Mouse (Mus musculus): ENCODE data around the gene Nceh1. TPM values are rescaled to one million over a fixed set of nuclear protein-coding genes. Genes with fewer than 3 reads are reported as not detected.

Nceh1 gene
- polyA plus RNA-seq, 1 experiment from 2014 or later = 5.6 TPM

DNA sequence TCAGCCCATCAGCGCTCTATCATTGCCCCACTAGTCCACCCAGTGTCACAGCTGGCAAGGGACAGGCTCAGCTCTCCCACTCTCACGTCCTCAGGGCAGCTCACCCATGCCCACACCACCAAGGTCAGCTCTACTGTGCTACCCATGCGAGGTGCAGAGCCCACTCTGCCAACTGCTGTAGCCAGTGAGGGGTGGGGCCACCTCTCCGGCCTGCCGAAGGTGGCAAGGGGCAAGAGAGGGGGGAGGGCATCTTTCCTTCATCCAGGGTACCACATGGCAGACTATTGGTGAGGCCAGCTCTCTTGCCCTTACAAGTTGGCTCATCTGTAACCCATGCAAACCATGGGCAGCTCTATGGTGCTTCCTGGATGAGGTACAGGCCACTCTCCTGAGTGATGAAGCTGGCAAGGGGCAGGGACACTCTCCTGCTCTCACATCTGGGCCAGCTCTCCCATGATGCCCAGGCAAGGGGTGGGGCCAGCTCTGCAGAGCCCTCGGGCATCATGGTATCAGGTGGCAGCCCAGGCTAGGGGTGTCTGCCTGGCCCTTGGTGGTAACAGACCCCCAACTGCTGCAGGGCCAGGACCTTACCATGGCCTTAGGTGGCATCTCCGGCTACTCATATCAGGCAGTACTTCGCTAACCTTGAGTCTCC lies 12.9 kb downstream of the Nceh1 start:
- no peak overlapping the region for H3K4me2 ChIP-seq (replicated peaks)
- 91% methylated on average over 8 of the region's 8 CpGs for WGBS
- peak; percentile 29; the same call in 1 of the 2 replicates for ATAC-seq (ENCODE audit: low FRiP score, low read depth)
- no peaks in the 10 kb centered on the region for H3K9me3 ChIP-seq
- no peak overlapping the region for H3K9ac ChIP-seq
- no peak overlapping the region for H3K27ac ChIP-seq
- H3K4me1 ChIP-seq = no peaks in the 10 kb centered on the region
- H3K27me3 ChIP-seq (replicated peaks) = no peaks in the 10 kb centered on the region
- H3K36me3 ChIP-seq = no peaks in the 10 kb centered on the region
- H3K4me3 ChIP-seq = no peak overlapping the region

DNA sequence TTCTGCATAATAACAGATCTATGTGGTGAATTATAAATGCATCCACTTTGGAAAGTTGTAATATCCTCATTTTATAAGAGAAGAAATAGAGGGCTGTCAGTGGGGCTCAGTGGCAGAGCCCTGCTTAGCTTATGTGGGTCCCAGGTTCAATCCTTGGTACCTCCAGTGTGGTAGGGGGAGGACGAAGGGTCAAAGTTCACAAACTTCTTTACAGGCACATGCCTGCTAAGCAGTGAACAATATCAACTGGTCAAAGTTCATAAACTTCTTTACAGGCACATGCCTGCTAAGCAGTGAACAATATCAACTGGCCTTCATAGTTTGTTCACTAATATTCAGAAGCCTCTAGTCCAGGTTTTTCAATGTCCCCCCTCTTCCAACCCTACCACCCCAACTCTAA lies 13.8 kb downstream of the Nceh1 start:
- 83% methylated on average over 1 of the region's 1 CpGs for WGBS
- no peak overlapping the region for H3K4me2 ChIP-seq (replicated peaks)
- no peaks in the 10 kb centered on the region for H3K4me1 ChIP-seq
- no peaks in the 10 kb centered on the region for H3K27me3 ChIP-seq (replicated peaks)
- no peaks in the 10 kb centered on the region for H3K36me3 ChIP-seq
- no peak overlapping the region for H3K4me3 ChIP-seq
- ATAC-seq (ENCODE audit: low FRiP score, low read depth) = no peak
- no peak overlapping the region for H3K27ac ChIP-seq
- H3K9me3 ChIP-seq = no peaks in the 10 kb centered on the region
- H3K9ac ChIP-seq = no peak overlapping the region

GRCm38 (mm10) chr3:27197816-27198215 lies 15.1 kb downstream of the Nceh1 start:
- Histone ChIP-seq H3K27me3 (replicated peaks) (no peaks in the 10 kb centered on the region), H3K9me3 (no peaks in the 10 kb centered on the region), H3K4me1 (no peaks in the 10 kb centered on the region), H3K36me3 (no peaks in the 10 kb centered on the region), H3K27ac (no peak overlapping the region), H3K4me3 (no peak overlapping the region), H3K4me2 (replicated peaks) (no peak overlapping the region), H3K9ac (no peak overlapping the region)
- 82% methylated on average over 5 of the region's 5 CpGs for WGBS
- ATAC-seq (ENCODE audit: low FRiP score, low read depth) = no peak

- no peak for ATAC-seq (ENCODE audit: low FRiP score, low read depth)
- Histone ChIP-seq H3K4me1 (no peaks in the 10 kb centered on the region), H3K27ac (no peak overlapping the region), H3K27me3 (replicated peaks) (no peaks in the 10 kb centered on the region), H3K4me2 (replicated peaks) (no peak overlapping the region), H3K9me3 (no peaks in the 10 kb centered on the region), H3K36me3 (no peaks in the 10 kb centered on the region), H3K4me3 (no peak overlapping the region), H3K9ac (no peak overlapping the region)
- WGBS = 93% methylated on average over 7 of the region's 7 CpGs
These were observed 16.4 kb downstream of the Nceh1 start for GRCm38 (mm10) chr3:27199120-27199519.

GRCm38 (mm10) chr3:27201728-27202411 lies 19.1 kb downstream of the Nceh1 start:
- Histone ChIP-seq H3K27ac (no peak overlapping the region), H3K9ac (no peak overlapping the region), H3K4me3 (no peak overlapping the region), H3K4me1 (no peaks in the 10 kb centered on the region; the same call in 1 of the 2 replicates), H3K36me3 (no peaks in the 10 kb centered on the region), H3K27me3 (replicated peaks) (no peaks in the 10 kb centered on the region), H3K9me3 (no peaks in the 10 kb centered on the region), H3K4me2 (replicated peaks) (no peak overlapping the region)
- no peak for ATAC-seq (ENCODE audit: low FRiP score, low read depth)
- 80% methylated on average over 5 of the region's 5 CpGs for WGBS

- Histone ChIP-seq H3K4me1 (no peaks in the 10 kb centered on the region; the same call in 1 of the 2 replicates), H3K36me3 (no peaks in the 10 kb centered on the region), H3K27ac (no peak overlapping the region), H3K4me2 (replicated peaks) (no peak overlapping the region), H3K9me3 (no peaks in the 10 kb centered on the region), H3K4me3 (no peak overlapping the region), H3K9ac (no peak overlapping the region), H3K27me3 (replicated peaks) (no peaks in the 10 kb centered on the region)
- WGBS = 17% methylated on average over 5 of the region's 5 CpGs
- ATAC-seq (ENCODE audit: low FRiP score, low read depth) = no peak
These were observed 22.3 kb downstream of the Nceh1 start for GRCm38 (mm10) chr3:27205068-27205467.

GRCm38 (mm10) chr3:27205514-27206220 lies 22.9 kb downstream of the Nceh1 start:
- ATAC-seq (ENCODE audit: low FRiP score, low read depth) = no peak
- no peaks in the 10 kb centered on the region; the same call in 1 of the 2 replicates for H3K4me1 ChIP-seq
- no peak overlapping the region for H3K4me2 ChIP-seq (replicated peaks)
- 68% methylated on average over 9 of the region's 9 CpGs for WGBS
- H3K4me3 ChIP-seq = no peak overlapping the region
- H3K9ac ChIP-seq = no peak overlapping the region
- H3K27me3 ChIP-seq (replicated peaks) = no peaks in the 10 kb centered on the region
- no peaks in the 10 kb centered on the region for H3K36me3 ChIP-seq
- H3K9me3 ChIP-seq = no peaks in the 10 kb centered on the region
- H3K27ac ChIP-seq = no peak overlapping the region

DNA sequence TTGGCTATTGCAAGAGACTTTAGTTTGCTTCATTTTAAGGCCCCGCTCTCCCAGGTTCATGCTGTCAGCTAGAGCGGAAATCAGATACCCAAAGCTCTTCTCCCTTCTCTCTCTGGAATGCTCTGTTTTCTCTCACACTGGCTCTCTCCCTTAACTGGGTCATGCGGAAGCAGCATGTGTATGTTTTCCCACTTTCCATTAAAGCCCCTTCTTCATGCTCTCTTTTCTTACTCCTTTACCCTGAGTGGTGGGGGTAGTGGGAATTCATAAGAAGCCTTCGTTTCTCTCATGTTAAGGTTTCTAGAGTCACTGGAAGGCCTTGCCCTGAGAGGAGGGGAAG lies 23.4 kb downstream of the Nceh1 start:
- Histone ChIP-seq H3K4me1 (no peaks in the 10 kb centered on the region; the same call in 1 of the 2 replicates), H3K4me3 (no peak overlapping the region), H3K9ac (no peak overlapping the region), H3K36me3 (no peaks in the 10 kb centered on the region), H3K27me3 (replicated peaks) (no peaks in the 10 kb centered on the region), H3K27ac (no peak overlapping the region), H3K4me2 (replicated peaks) (no peak overlapping the region), H3K9me3 (no peaks in the 10 kb centered on the region)
- no peak for ATAC-seq (ENCODE audit: low FRiP score, low read depth)
- 80% methylated on average over 4 of the region's 4 CpGs for WGBS

GRCm38 (mm10) chr3:27206577-27206976 lies 23.8 kb downstream of the Nceh1 start:
- Histone ChIP-seq H3K36me3 (no peaks in the 10 kb centered on the region), H3K9ac (no peak overlapping the region)

DNA sequence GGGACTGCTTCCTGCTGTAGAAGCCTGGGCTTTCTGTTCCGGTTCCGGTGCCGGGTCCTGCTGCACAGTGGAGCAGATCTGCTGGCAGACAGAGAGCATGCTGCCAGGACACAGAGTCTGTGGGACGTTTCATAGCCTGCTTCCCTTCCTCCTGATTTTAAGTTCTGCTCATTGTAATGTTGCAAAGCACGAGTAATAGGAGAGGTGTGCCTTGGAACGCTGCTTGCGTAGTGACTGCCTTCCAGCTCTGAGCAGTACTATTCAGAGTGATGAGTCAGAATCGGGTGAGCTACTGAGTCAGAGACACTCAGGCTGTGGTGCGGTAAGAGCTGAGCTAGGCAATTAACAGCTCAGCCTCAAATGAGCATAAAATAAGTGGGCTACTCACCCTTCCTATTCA lies 26.9 kb downstream of the Nceh1 start:
- Histone ChIP-seq H3K9me3 (no peaks in the 10 kb centered on the region), H3K27me3 (replicated peaks) (no peaks in the 10 kb centered on the region), H3K36me3 (no peaks in the 10 kb centered on the region), H3K4me2 (replicated peaks) (no peak overlapping the region), H3K4me1 (no peaks in the 10 kb centered on the region; the same call in 1 of the 2 replicates), H3K9ac (no peak overlapping the region), H3K27ac (no peak overlapping the region), H3K4me3 (no peak overlapping the region)
- 89% methylated on average over 9 of the region's 9 CpGs for WGBS
- ATAC-seq (ENCODE audit: low FRiP score, low read depth) = no peak

More at GRCm38 (mm10) chr3:27206577-27206976, 23.8 kb downstream of the Nceh1 start:
- no peaks in the 10 kb centered on the region for H3K9me3 ChIP-seq
- ATAC-seq (ENCODE audit: low FRiP score, low read depth) = no peak
- 89% methylated on average over 8 of the region's 8 CpGs for WGBS
- no peaks in the 10 kb centered on the region; the same call in 1 of the 2 replicates for H3K4me1 ChIP-seq
- H3K4me2 ChIP-seq (replicated peaks) = no peak overlapping the region
- H3K27ac ChIP-seq = no peak overlapping the region
- no peaks in the 10 kb centered on the region for H3K27me3 ChIP-seq (replicated peaks)
- H3K4me3 ChIP-seq = no peak overlapping the region

- Histone ChIP-seq H3K9ac (no peak overlapping the region), H3K9me3 (no peaks in the 10 kb centered on the region), H3K4me1 (no peaks in the 10 kb centered on the region; the same call in 1 of the 2 replicates), H3K27me3 (replicated peaks) (no peaks in the 10 kb centered on the region), H3K4me3 (no peak overlapping the region), H3K36me3 (no peaks in the 10 kb centered on the region), H3K27ac (no peak overlapping the region), H3K4me2 (replicated peaks) (no peak overlapping the region)
- no peak for ATAC-seq (ENCODE audit: low FRiP score, low read depth)
- WGBS = 65% methylated on average over 7 of the region's 7 CpGs
These were observed 27.5 kb downstream of the Nceh1 start for GRCm38 (mm10) chr3:27210271-27210670.

- no peaks in the 10 kb centered on the region for H3K36me3 ChIP-seq
- ATAC-seq (ENCODE audit: low FRiP score, low read depth) = no peak
- H3K9ac ChIP-seq = no peak overlapping the region
- H3K27me3 ChIP-seq (replicated peaks) = no peaks in the 10 kb centered on the region
- no peak overlapping the region for H3K4me3 ChIP-seq
- no peak overlapping the region for H3K27ac ChIP-seq
- no peaks in the 10 kb centered on the region for H3K9me3 ChIP-seq
- WGBS = 89% methylated on average over 8 of the region's 8 CpGs
- no peaks in the 10 kb centered on the region for H3K4me1 ChIP-seq
- no peak overlapping the region for H3K4me2 ChIP-seq (replicated peaks)
These were observed 31.5 kb downstream of the Nceh1 start for GRCm38 (mm10) chr3:27214016-27214816.

Data from neural tube, embryonic 12.5 days (tissue).